Mouse (Mus musculus): ENCODE results near the gene Dcps.

Gene Dcps

GRCm38 (mm10) chr9:35108916-35109315 lies 66.9 kb downstream of the Dcps start:
- DNase-seq (ENCODE audit: low spot score): peak; percentile 65

DNA sequence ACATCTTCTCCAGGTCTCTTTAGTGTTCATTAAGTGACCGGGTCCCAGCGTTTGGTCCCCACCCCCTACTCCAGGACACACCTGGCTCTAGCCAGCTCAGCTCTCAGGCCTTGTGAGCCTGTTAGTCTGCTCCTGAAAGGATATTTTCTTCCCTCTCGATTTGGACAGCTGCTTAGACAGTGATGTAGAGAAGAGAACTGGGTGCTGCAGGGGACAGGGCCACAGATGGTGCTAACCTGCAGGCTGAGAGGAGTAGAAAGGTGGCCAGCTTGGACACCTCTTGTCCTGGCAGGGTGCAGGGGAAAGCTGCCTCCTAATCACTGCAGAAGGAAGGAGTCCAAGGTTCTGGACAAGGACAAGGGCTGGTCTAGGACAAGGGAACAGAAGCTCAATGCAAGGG lies 67.8 kb downstream of the Dcps start:
- DNase-seq (ENCODE audit: low spot score): no peak

GRCm38 (mm10) chr9:35107396-35107795 lies 68.5 kb downstream of the Dcps start:
- DNase-seq (ENCODE audit: low spot score): no peak

- no peak for DNase-seq (ENCODE audit: low spot score)
Observed at GRCm38 (mm10) chr9:35105884-35106880, 69.7 kb downstream of the Dcps start.

GRCm38 (mm10) chr9:35105438-35105837 lies 70.4 kb downstream of the Dcps start:
- no peak for DNase-seq (ENCODE audit: low spot score)

- DNase-seq (ENCODE audit: low spot score): no peak
Observed at GRCm38 (mm10) chr9:35104711-35105110, 71.2 kb downstream of the Dcps start.

- DNase-seq (ENCODE audit: low spot score): no peak
Observed at GRCm38 (mm10) chr9:35098762-35099161, 77.1 kb downstream of the Dcps start.

- no peak for DNase-seq (ENCODE audit: low spot score)
Observed at GRCm38 (mm10) chr9:35097901-35098300, 78.0 kb downstream of the Dcps start.

- no peak for DNase-seq (ENCODE audit: low spot score)
Observed at GRCm38 (mm10) chr9:35095726-35096125, 80.1 kb downstream of the Dcps start.

DNA sequence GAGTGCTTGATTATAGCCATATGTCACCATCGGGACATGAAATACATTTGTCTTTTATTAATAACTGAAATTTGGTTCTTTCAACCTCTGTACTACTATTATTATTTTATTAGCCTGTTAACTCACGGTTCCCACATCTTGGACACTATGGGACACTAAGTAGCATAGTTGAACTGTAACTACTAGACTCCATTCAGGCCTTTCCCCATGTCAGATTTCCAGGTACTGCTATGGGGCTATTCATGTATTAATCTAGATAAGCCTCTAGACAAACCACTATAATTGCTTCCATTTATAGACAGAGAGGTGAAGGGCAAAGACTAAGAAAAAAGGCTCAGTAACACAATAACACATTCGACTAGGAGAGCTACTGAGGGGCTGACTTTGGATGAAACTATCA lies 82.5 kb downstream of the Dcps start:
- DNase-seq (ENCODE audit: low spot score): no peak

- DNase-seq (ENCODE audit: low spot score): no peak
Observed at GRCm38 (mm10) chr9:35092904-35093303, 83.0 kb downstream of the Dcps start.
